Mouse (Mus musculus) neural tube, embryonic 15.5 days (tissue): ENCODE data around the gene Csrp2. TPM values are rescaled to one million over a fixed set of nuclear protein-coding genes. Genes with fewer than 3 reads are reported as not detected.

Experiments
- ATAC-seq: fragments of 200-750 bp; cut with Nextera tagmentation; 2 replicates; pipeline ENCODE4 v1.8.0; 2017; ENCODE audit warnings: mild to moderate bottlenecking, moderate TSS enrichment, moderate library complexity; ENCODE audit not compliant: low FRiP score
- H3K27ac ChIP-seq: fragments of 300-500 bp; sonication (generic); replicated peaks from 2 replicates; pipeline ENCODE4 v1.5.1; 2015; ENCODE audit warnings: mild to moderate bottlenecking, inconsistent platforms
- H3K27me3 ChIP-seq: fragments of 300-500 bp; sonication (generic); replicated peaks from 2 replicates; pipeline ENCODE4 v1.6.1; 2015; ENCODE audit warnings: inconsistent platforms
- H3K36me3 ChIP-seq: fragments of 300-500 bp; sonication (generic); 2 replicates; pipeline ENCODE4 v1.6.1; 2015; ENCODE audit warnings: inconsistent platforms
- H3K4me1 ChIP-seq: fragments of 300-500 bp; sonication (generic); 2 replicates; pipeline ENCODE4 v1.6.1; 2015; ENCODE audit warnings: inconsistent platforms
- H3K4me2 ChIP-seq: fragments of 300-500 bp; sonication (generic); 2 replicates; pipeline ENCODE4 v1.6.1; 2015; ENCODE audit warnings: inconsistent platforms, mild to moderate bottlenecking, moderate library complexity
- H3K4me3 ChIP-seq: fragments of 300-500 bp; sonication (generic); replicated peaks from 2 replicates; pipeline ENCODE4 v1.5.1; 2015; ENCODE audit warnings: mild to moderate bottlenecking, inconsistent platforms
- H3K9ac ChIP-seq: fragments of 300-500 bp; sonication (generic); replicated peaks from 2 replicates; pipeline ENCODE4 v1.6.1; 2015; ENCODE audit warnings: mild to moderate bottlenecking, inconsistent platforms
- H3K9me3 ChIP-seq: fragments of 300-500 bp; sonication (generic); replicated peaks from 2 replicates; pipeline ENCODE4 v1.6.1; 2016; ENCODE audit warnings: inconsistent platforms
- WGBS: fragments of 180-500 bp; shearing (Covaris S2); methylation state at CpG from one replicate; pipeline ENCODE4 v1.1.7; 2015; ENCODE audit warnings: mixed read lengths; 5-methylcytosine and 5-hydroxymethylcytosine counted together
- polyA plus RNA-seq: library from polyadenylated mRNA; unstranded; fragments of >200 nt; fragmentation: Nextera tagmentation; extraction: Ambion mirVana; gene quantifications from 2 replicates; pipeline ENCODE4 v1.2.1, GENCODE M21; 2015

Gene Csrp2
- polyA plus RNA-seq, 1 experiment from 2014 or later, result 146 TPM

GRCm38 (mm10) chr10:110916666-110917344 lies 2.8 kb upstream of the Csrp2 start:
- Histone ChIP-seq H3K27ac (no peak overlapping the region), H3K4me2 (no peak overlapping the region), H3K9ac (no peak overlapping the region), H3K36me3 (no peaks in the 10 kb centered on the region), H3K4me1 (peaks cover 20% of the 10 kb centered on the region), H3K9me3 (no peaks in the 10 kb centered on the region), H3K27me3 (no peaks in the 10 kb centered on the region), H3K4me3 (no peak overlapping the region)
- ATAC-seq, result no peak
- 85% methylated on average over 11 of the region's 11 CpGs for WGBS

- WGBS, result 96% methylated on average over 6 of the region's 6 CpGs
- Histone ChIP-seq H3K4me3 (no peak overlapping the region), H3K9ac (no peak overlapping the region), H3K9me3 (no peaks in the 10 kb centered on the region), H3K4me2 (no peak overlapping the region), H3K4me1 (peaks cover 28% of the 10 kb centered on the region), H3K27me3 (no peaks in the 10 kb centered on the region), H3K27ac (no peak overlapping the region), H3K36me3 (no peaks in the 10 kb centered on the region)
- no peak for ATAC-seq
Measured at GRCm38 (mm10) chr10:110917521-110917920, 2.1 kb upstream of the Csrp2 start.

- H3K4me2 ChIP-seq, result peak overlapping the region; percentile 85
- no peaks in the 10 kb centered on the region for H3K36me3 ChIP-seq
Measured at GRCm38 (mm10) chr10:110918414-110919391, 886 bp upstream of the Csrp2 start.

GRCm38 (mm10) chr10:110920368-110920950 lies 870 bp downstream of the Csrp2 start:
- no peaks in the 10 kb centered on the region for H3K9me3 ChIP-seq
- H3K27me3 ChIP-seq, result no peaks in the 10 kb centered on the region
- WGBS, result 2% methylated on average over 15 of the region's 15 CpGs
- no peaks in the 10 kb centered on the region for H3K36me3 ChIP-seq
- H3K27ac ChIP-seq, result peak overlapping the region; percentile 89
- H3K9ac ChIP-seq, result peak overlapping the region; percentile 83
- H3K4me2 ChIP-seq, result peak overlapping the region; percentile 85
- ATAC-seq, result peak; percentile 28; the same call in 1 of the 2 replicates
- H3K4me1 ChIP-seq, result peaks cover 34% of the 10 kb centered on the region
- peak overlapping the region; percentile 65 for H3K4me3 ChIP-seq

More at GRCm38 (mm10) chr10:110918414-110919391, 886 bp upstream of the Csrp2 start:
- H3K9me3 ChIP-seq, result no peaks in the 10 kb centered on the region
- H3K4me3 ChIP-seq, result peak overlapping the region; percentile 65
- peak; percentile 35; the same call in 1 of the 2 replicates for ATAC-seq
- 20% methylated on average over 26 of the region's 26 CpGs for WGBS
- H3K9ac ChIP-seq, result peak overlapping the region; percentile 83
- H3K4me1 ChIP-seq, result peaks cover 31% of the 10 kb centered on the region
- peak overlapping the region; percentile 89 for H3K27ac ChIP-seq
- no peaks in the 10 kb centered on the region for H3K27me3 ChIP-seq

GRCm38 (mm10) chr10:110921890-110922289 lies 2.3 kb downstream of the Csrp2 start:
- WGBS, result 63% methylated on average over 3 of the region's 3 CpGs
- Histone ChIP-seq H3K9ac (no peak overlapping the region), H3K4me3 (peak overlapping the region; percentile 13), H3K4me1 (peaks cover 40% of the 10 kb centered on the region), H3K27ac (no peak overlapping the region), H3K36me3 (no peaks in the 10 kb centered on the region), H3K9me3 (no peaks in the 10 kb centered on the region), H3K27me3 (no peaks in the 10 kb centered on the region), H3K4me2 (peak overlapping the region; percentile 85)
- no peak for ATAC-seq

- H3K36me3 ChIP-seq, result no peaks in the 10 kb centered on the region
- peaks cover 47% of the 10 kb centered on the region for H3K4me1 ChIP-seq
- H3K4me2 ChIP-seq, result peak overlapping the region; percentile 85
- H3K9me3 ChIP-seq, result no peaks in the 10 kb centered on the region
- H3K4me3 ChIP-seq, result peak overlapping the region; percentile 13; the same call in 1 of the 2 replicates
- ATAC-seq, result no peak
- no peaks in the 10 kb centered on the region for H3K27me3 ChIP-seq
- H3K27ac ChIP-seq, result no peak overlapping the region
- no peak overlapping the region for H3K9ac ChIP-seq
- WGBS, result 47% methylated on average over 9 of the region's 9 CpGs
Measured at GRCm38 (mm10) chr10:110922612-110923011, 3.0 kb downstream of the Csrp2 start.

- WGBS, result 66% methylated on average over 11 of the region's 11 CpGs
- H3K4me3 ChIP-seq, result no peak overlapping the region
- no peak overlapping the region for H3K27ac ChIP-seq
- H3K4me1 ChIP-seq, result peaks cover 59% of the 10 kb centered on the region
- H3K9me3 ChIP-seq, result no peaks in the 10 kb centered on the region
- H3K4me2 ChIP-seq, result no peak overlapping the region
- H3K9ac ChIP-seq, result no peak overlapping the region
- no peaks in the 10 kb centered on the region for H3K27me3 ChIP-seq
- no peaks in the 10 kb centered on the region for H3K36me3 ChIP-seq
- ATAC-seq, result no peak
Measured at GRCm38 (mm10) chr10:110927491-110927890, 7.9 kb downstream of the Csrp2 start.

- H3K9ac ChIP-seq, result no peak overlapping the region
- H3K9me3 ChIP-seq, result no peaks in the 10 kb centered on the region
- H3K4me1 ChIP-seq, result peaks cover 53% of the 10 kb centered on the region
- peak overlapping the region; percentile 81; the same call in 1 of the 2 replicates for H3K27ac ChIP-seq
- H3K4me3 ChIP-seq, result no peak overlapping the region
- ATAC-seq, result no peak
- 49% methylated on average over 4 of the region's 4 CpGs for WGBS
- H3K36me3 ChIP-seq, result no peaks in the 10 kb centered on the region
- no peaks in the 10 kb centered on the region for H3K27me3 ChIP-seq
- no peak overlapping the region for H3K4me2 ChIP-seq
Measured at GRCm38 (mm10) chr10:110929756-110930155, 10.2 kb downstream of the Csrp2 start.

- Histone ChIP-seq H3K9ac (peak overlapping the region; percentile 14; the same call in 1 of the 2 replicates), H3K9me3 (no peaks in the 10 kb centered on the region), H3K36me3 (no peaks in the 10 kb centered on the region), H3K4me1 (peaks cover 50% of the 10 kb centered on the region), H3K27ac (peak overlapping the region; percentile 81), H3K4me3 (peak overlapping the region; percentile 23), H3K27me3 (no peaks in the 10 kb centered on the region), H3K4me2 (peak overlapping the region; percentile 52)
- WGBS, result 16% methylated on average over 13 of the region's 13 CpGs
- ATAC-seq, result peak; percentile 61
Measured at GRCm38 (mm10) chr10:110931161-110931912, 11.7 kb downstream of the Csrp2 start.

- Histone ChIP-seq H3K4me1 (peaks cover 46% of the 10 kb centered on the region), H3K27me3 (no peaks in the 10 kb centered on the region), H3K4me3 (peak overlapping the region; percentile 23), H3K4me2 (peak overlapping the region; percentile 52), H3K36me3 (no peaks in the 10 kb centered on the region), H3K9me3 (no peaks in the 10 kb centered on the region), H3K27ac (peak overlapping the region; percentile 81), H3K9ac (peak overlapping the region; percentile 14; the same call in 1 of the 2 replicates)
- 39% methylated on average over 20 of the region's 20 CpGs for WGBS
- peak; percentile 88 for ATAC-seq
Measured at GRCm38 (mm10) chr10:110931913-110932560, 12.4 kb downstream of the Csrp2 start.
